Mouse (Mus musculus): Measurements from ENCODE around the gene Smndc1. TPM values are rescaled to one million over a fixed set of nuclear protein-coding genes. Genes with fewer than 3 reads are reported as not detected.

Smndc1 gene
- polyA plus RNA-seq, 1 experiment from 2014 or later = 28.0 TPM

DNA sequence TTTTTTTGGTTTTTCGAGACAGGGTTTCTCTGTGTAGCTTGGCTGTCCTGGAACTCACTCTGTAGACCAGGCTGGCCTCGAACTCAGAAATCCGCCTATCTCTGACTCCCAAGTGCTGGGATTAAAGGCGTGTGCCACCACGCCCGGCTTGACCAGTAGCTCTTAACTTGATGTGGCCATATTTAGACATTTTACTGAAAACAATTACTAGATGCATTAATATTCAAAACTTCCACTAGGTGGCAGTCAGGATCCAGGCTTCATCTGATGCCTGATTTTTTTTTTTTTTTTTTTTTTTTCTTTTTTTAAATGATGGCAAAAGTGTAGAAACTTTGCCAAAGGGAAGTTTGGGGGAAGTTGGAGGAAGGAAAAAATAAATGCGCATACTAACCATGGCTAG, 4.2 kb upstream of the Smndc1 start:
- no peak overlapping the region for H3K4me3 ChIP-seq (ENCODE audit: low read length)
- H3K4me2 ChIP-seq (ENCODE audit: low read depth, low read length) = peak overlapping the region; percentile 40
- peaks cover 9% of the 10 kb centered on the region for H3K4me1 ChIP-seq (ENCODE audit: control insufficient read depth, insufficient read depth, low read length)
- no peaks in the 10 kb centered on the region for H3K9me3 ChIP-seq (replicated peaks; ENCODE audit: control insufficient read depth, low read length)
- H3K27me3 ChIP-seq (ENCODE audit: control insufficient read depth, insufficient read depth, low read length) = no peaks in the 10 kb centered on the region
- H3K9ac ChIP-seq (ENCODE audit: low read length) = peak overlapping the region; percentile 39; the same call in 1 of the 2 replicates
- H3K36me3 ChIP-seq (ENCODE audit: control insufficient read depth, insufficient read depth) = no peaks in the 10 kb centered on the region
- WGBS = 11% methylated on average over 7 of the region's 7 CpGs
- ATAC-seq (replicated peaks; ENCODE audit: extremely low read depth, insufficient read depth, low FRiP score) = no peak
- H3K27ac ChIP-seq (ENCODE audit: low read length) = no peak overlapping the region

DNA sequence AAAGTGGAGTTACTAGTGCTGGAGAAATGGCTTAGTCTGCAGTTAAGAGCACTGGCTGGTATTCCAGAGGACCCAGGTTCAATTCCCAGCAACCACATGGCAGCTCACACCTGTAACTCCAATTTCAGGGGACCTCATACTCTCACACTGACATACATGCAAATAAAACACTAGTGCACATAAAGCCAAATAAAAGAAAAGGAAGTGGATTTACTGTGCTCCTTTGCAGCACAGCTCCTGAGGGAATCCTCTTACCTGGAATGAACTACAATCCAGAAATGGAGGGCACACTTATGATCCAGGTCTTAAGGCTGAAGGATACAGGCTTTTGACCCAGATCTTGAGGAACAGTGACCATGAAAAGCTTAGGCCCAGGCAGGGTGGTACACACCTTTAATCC, 3.3 kb upstream of the Smndc1 start:
- Histone ChIP-seq H3K4me3 (ENCODE audit: low read length) (no peak overlapping the region), H3K9ac (ENCODE audit: low read length) (no peak overlapping the region), H3K9me3 (replicated peaks; ENCODE audit: control insufficient read depth, low read length) (no peaks in the 10 kb centered on the region), H3K27ac (ENCODE audit: low read length) (no peak overlapping the region), H3K36me3 (ENCODE audit: control insufficient read depth, insufficient read depth) (no peaks in the 10 kb centered on the region), H3K4me2 (ENCODE audit: low read depth, low read length) (no peak overlapping the region), H3K4me1 (ENCODE audit: control insufficient read depth, insufficient read depth, low read length) (peaks cover 14% of the 10 kb centered on the region), H3K27me3 (ENCODE audit: control insufficient read depth, insufficient read depth, low read length) (no peaks in the 10 kb centered on the region)
- no peak for ATAC-seq (replicated peaks; ENCODE audit: extremely low read depth, insufficient read depth, low FRiP score)

- Histone ChIP-seq H3K4me2 (ENCODE audit: low read depth, low read length) (no peak overlapping the region), H3K27ac (ENCODE audit: low read length) (no peak overlapping the region), H3K4me1 (ENCODE audit: control insufficient read depth, insufficient read depth, low read length) (peaks cover 15% of the 10 kb centered on the region), H3K27me3 (ENCODE audit: control insufficient read depth, insufficient read depth, low read length) (no peaks in the 10 kb centered on the region), H3K4me3 (ENCODE audit: low read length) (no peak overlapping the region), H3K9ac (ENCODE audit: low read length) (no peak overlapping the region), H3K9me3 (replicated peaks; ENCODE audit: control insufficient read depth, low read length) (no peaks in the 10 kb centered on the region), H3K36me3 (ENCODE audit: control insufficient read depth, insufficient read depth) (peaks cover 1% of the 10 kb centered on the region)
- WGBS = 68% methylated on average over 8 of the region's 8 CpGs
- no peak for ATAC-seq (replicated peaks; ENCODE audit: extremely low read depth, insufficient read depth, low FRiP score)
These were observed 2.5 kb upstream of the Smndc1 start for GRCm38 (mm10) chr19:53392781-53393343.

GRCm38 (mm10) chr19:53391787-53392186, 1.4 kb upstream of the Smndc1 start:
- peaks cover 9% of the 10 kb centered on the region for H3K36me3 ChIP-seq (ENCODE audit: control insufficient read depth, insufficient read depth)
- no peak overlapping the region for H3K4me3 ChIP-seq (ENCODE audit: low read length)
- no peaks in the 10 kb centered on the region for H3K9me3 ChIP-seq (replicated peaks; ENCODE audit: control insufficient read depth, low read length)
- H3K4me2 ChIP-seq (ENCODE audit: low read depth, low read length) = peak overlapping the region; percentile 78
- H3K9ac ChIP-seq (ENCODE audit: low read length) = peak overlapping the region; percentile 89
- H3K27me3 ChIP-seq (ENCODE audit: control insufficient read depth, insufficient read depth, low read length) = no peaks in the 10 kb centered on the region
- 87% methylated on average over 5 of the region's 5 CpGs for WGBS
- ATAC-seq (replicated peaks; ENCODE audit: extremely low read depth, insufficient read depth, low FRiP score) = no peak
- no peak overlapping the region for H3K27ac ChIP-seq (ENCODE audit: low read length)
- H3K4me1 ChIP-seq (ENCODE audit: control insufficient read depth, insufficient read depth, low read length) = peaks cover 18% of the 10 kb centered on the region

GRCm38 (mm10) chr19:53391386-53391785, 1.0 kb upstream of the Smndc1 start:
- Histone ChIP-seq H3K9me3 (replicated peaks; ENCODE audit: control insufficient read depth, low read length) (no peaks in the 10 kb centered on the region), H3K9ac (ENCODE audit: low read length) (peak overlapping the region; percentile 89), H3K4me1 (ENCODE audit: control insufficient read depth, insufficient read depth, low read length) (peaks cover 18% of the 10 kb centered on the region), H3K27ac (ENCODE audit: low read length) (peak overlapping the region; percentile 94), H3K27me3 (ENCODE audit: control insufficient read depth, insufficient read depth, low read length) (no peaks in the 10 kb centered on the region), H3K4me3 (ENCODE audit: low read length) (peak overlapping the region; percentile 99), H3K36me3 (ENCODE audit: control insufficient read depth, insufficient read depth) (peaks cover 9% of the 10 kb centered on the region), H3K4me2 (ENCODE audit: low read depth, low read length) (peak overlapping the region; percentile 78)
- 44% methylated on average over 8 of the region's 8 CpGs for WGBS
- ATAC-seq (replicated peaks; ENCODE audit: extremely low read depth, insufficient read depth, low FRiP score) = no peak

GRCm38 (mm10) chr19:53389851-53390431, 437 bp downstream of the Smndc1 start:
- under 1% methylated on average over 58 of the region's 59 CpGs for WGBS
- no peaks in the 10 kb centered on the region for H3K27me3 ChIP-seq (ENCODE audit: control insufficient read depth, insufficient read depth, low read length)
- peak overlapping the region; percentile 96 for H3K9ac ChIP-seq (ENCODE audit: low read length)
- ATAC-seq (replicated peaks; ENCODE audit: extremely low read depth, insufficient read depth, low FRiP score) = peak; percentile 86
- peak overlapping the region; percentile 73 for H3K4me2 ChIP-seq (ENCODE audit: low read depth, low read length)
- peak overlapping the region; percentile 98 for H3K27ac ChIP-seq (ENCODE audit: low read length)
- peaks cover 18% of the 10 kb centered on the region for H3K4me1 ChIP-seq (ENCODE audit: control insufficient read depth, insufficient read depth, low read length)
- peaks cover 9% of the 10 kb centered on the region for H3K36me3 ChIP-seq (ENCODE audit: control insufficient read depth, insufficient read depth)
- no peaks in the 10 kb centered on the region for H3K9me3 ChIP-seq (replicated peaks; ENCODE audit: control insufficient read depth, low read length)
- peak overlapping the region; percentile 99 for H3K4me3 ChIP-seq (ENCODE audit: low read length)

DNA sequence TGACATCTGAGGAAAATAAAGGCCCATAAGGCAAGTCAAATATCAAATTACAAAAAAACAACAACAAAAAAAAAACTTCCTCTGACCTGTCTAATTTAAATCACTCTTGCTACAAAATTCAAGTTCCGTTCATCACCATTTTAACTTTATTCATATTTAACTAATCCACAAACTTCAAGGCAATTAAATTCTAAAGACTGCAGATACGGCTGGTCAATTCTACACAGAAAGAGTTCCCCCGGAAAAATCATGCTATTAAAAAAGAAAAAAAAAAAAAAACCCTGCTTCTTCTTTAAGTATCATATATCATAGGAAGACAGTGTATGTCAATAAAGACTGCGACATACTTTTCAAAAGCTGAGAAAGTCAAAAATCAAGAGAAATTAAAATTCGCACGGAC, 961 bp downstream of the Smndc1 start:
- no peak for ATAC-seq (replicated peaks; ENCODE audit: extremely low read depth, insufficient read depth, low FRiP score)
- Histone ChIP-seq H3K27ac (ENCODE audit: low read length) (peak overlapping the region; percentile 98), H3K9me3 (replicated peaks; ENCODE audit: control insufficient read depth, low read length) (no peaks in the 10 kb centered on the region), H3K4me2 (ENCODE audit: low read depth, low read length) (peak overlapping the region; percentile 73), H3K4me1 (ENCODE audit: control insufficient read depth, insufficient read depth, low read length) (peaks cover 16% of the 10 kb centered on the region), H3K4me3 (ENCODE audit: low read length) (peak overlapping the region; percentile 99), H3K27me3 (ENCODE audit: control insufficient read depth, insufficient read depth, low read length) (no peaks in the 10 kb centered on the region), H3K36me3 (ENCODE audit: control insufficient read depth, insufficient read depth) (peaks cover 9% of the 10 kb centered on the region), H3K9ac (ENCODE audit: low read length) (peak overlapping the region; percentile 96)
- 17% methylated on average over 6 of the region's 6 CpGs for WGBS

DNA sequence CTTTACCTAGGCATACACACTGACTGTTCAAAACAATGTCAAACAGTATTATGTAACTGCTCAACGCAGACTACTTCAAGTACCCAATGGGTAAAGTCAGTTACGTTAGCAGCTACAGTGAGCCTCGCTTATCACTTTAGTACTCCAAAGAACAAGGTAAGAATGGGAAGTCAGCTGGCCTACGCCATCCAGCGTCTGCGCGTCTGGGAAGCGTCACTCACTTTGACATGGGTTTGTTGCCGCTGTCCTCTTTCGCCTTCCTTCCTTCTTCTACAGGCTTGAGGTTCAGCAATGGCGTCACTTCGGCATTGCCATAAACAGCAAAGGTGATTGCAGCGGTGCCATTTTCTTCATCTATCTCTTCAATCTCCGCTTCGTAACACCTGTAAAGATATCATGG, 7.0 kb downstream of the Smndc1 start:
- H3K4me1 ChIP-seq (ENCODE audit: control insufficient read depth, insufficient read depth, low read length) = peaks cover 4% of the 10 kb centered on the region
- H3K36me3 ChIP-seq (ENCODE audit: control insufficient read depth, insufficient read depth) = peaks cover 46% of the 10 kb centered on the region
- H3K4me3 ChIP-seq (ENCODE audit: low read length) = no peak overlapping the region
- H3K27ac ChIP-seq (ENCODE audit: low read length) = no peak overlapping the region
- WGBS = 72% methylated on average over 15 of the region's 15 CpGs
- H3K4me2 ChIP-seq (ENCODE audit: low read depth, low read length) = no peak overlapping the region
- H3K9me3 ChIP-seq (replicated peaks; ENCODE audit: control insufficient read depth, low read length) = no peaks in the 10 kb centered on the region
- no peaks in the 10 kb centered on the region for H3K27me3 ChIP-seq (ENCODE audit: control insufficient read depth, insufficient read depth, low read length)
- no peak; the same call in 1 of the 2 replicates for ATAC-seq (replicated peaks; ENCODE audit: extremely low read depth, insufficient read depth, low FRiP score)
- no peak overlapping the region for H3K9ac ChIP-seq (ENCODE audit: low read length)

DNA sequence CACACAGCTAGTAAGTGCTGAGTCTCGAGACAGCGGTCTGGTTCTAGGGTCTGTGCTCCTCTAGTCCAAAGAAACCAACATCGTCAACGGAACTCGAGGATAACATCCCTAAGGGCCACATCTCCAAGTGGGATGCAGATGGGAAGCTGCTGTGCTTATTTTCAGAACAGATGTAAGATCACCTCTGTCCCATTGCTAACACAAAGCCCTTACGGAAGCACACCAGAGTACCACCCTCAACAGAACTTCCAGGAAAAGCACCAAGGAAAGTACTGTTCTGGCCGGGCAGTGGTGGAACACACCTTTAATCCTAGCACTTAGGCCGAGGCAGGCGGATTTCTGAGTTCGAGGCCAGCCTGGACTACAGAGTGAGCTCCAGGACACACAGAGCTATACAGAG, 12.0 kb downstream of the Smndc1 start:
- ATAC-seq (replicated peaks; ENCODE audit: extremely low read depth, insufficient read depth, low FRiP score) = no peak
- H3K27me3 ChIP-seq (ENCODE audit: control insufficient read depth, insufficient read depth, low read length) = no peaks in the 10 kb centered on the region
- peaks cover 42% of the 10 kb centered on the region for H3K36me3 ChIP-seq (ENCODE audit: control insufficient read depth, insufficient read depth)
- H3K4me2 ChIP-seq (ENCODE audit: low read depth, low read length) = no peak overlapping the region
- WGBS = 87% methylated on average over 10 of the region's 10 CpGs
- H3K4me3 ChIP-seq (ENCODE audit: low read length) = no peak overlapping the region
- no peak overlapping the region for H3K27ac ChIP-seq (ENCODE audit: low read length)
- no peaks in the 10 kb centered on the region for H3K9me3 ChIP-seq (replicated peaks; ENCODE audit: control insufficient read depth, low read length)
- H3K9ac ChIP-seq (ENCODE audit: low read length) = no peak overlapping the region
- no peaks in the 10 kb centered on the region for H3K4me1 ChIP-seq (ENCODE audit: control insufficient read depth, insufficient read depth, low read length)

All from heart, embryonic 16.5 days (tissue).